Mouse (Mus musculus): ENCODE results near the gene Ubl5. TPM values are rescaled to one million over a fixed set of nuclear protein-coding genes. Genes with fewer than 3 reads are reported as not detected.
A peak's percentile ranks its signal among the peaks of the same experiment; 100 is the strongest.

Ubl5 gene
- 288 and 314 TPM in 2 replicates for polyA plus RNA-seq (2011; ENCODE audit: insufficient read depth, insufficient read length, low read depth, missing spikeins)

DNA sequence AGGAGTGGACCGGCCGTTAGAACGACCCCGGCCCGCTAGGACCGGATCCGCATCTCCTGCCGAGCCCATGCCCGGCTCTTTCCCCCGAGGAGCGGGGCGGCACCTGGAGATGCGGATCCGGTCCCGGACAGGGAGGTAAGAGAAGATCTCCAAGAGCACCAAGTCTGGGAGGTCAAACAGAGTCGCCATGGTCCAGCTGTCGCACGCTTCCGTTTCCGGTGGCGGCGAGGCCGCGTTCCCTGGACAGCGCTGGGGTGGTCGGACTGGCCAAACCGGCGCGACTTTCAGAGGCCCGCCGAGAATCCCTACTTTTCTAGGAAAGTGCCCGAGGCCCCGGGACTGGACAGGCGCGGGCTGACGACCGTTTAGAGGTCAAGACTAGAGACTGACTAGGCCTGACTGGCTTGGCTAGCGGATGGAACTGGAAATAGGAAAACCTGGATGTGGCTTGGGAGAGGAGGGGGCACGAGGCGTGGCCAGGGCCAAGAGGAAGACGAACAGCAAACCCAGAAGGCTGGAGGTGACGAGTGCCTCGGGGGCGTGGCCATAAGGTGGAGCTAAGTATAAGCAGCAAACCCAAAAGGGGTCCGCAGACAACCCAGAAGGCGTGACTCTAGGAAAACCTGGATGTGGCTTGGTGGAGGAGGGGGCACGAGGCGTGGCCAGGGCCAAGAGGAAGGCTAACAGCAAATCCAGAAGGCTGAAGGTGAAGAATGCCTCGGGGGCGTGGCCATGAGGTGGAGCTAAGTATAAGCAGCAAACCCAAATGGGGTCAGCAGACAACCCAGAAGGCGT lies at the start of gene Ubl5:
TSS of gene Ubl5 (plus strand) at position 778 of the 795 bp plus-strand sequence.
- H3K27me3 ChIP-seq (ENCODE audit: control insufficient read depth, insufficient read depth, low read length, poor library complexity, severe bottlenecking) = no peaks in the 10 kb centered on the region
- H3K9me3 ChIP-seq (replicated peaks; ENCODE audit: control insufficient read depth, insufficient read depth, low read length, poor library complexity, severe bottlenecking) = no peaks in the 10 kb centered on the region
- H3K4me3 ChIP-seq (ENCODE audit: low read depth, low read length) = peak within 1 kb of the TSS; percentile 99
- TF ChIP-seq POLR2A (IDR thresholded peaks at IDR 0.05; ENCODE audit: insufficient read depth, low read length) (no peak), EP300 (IDR thresholded peaks at IDR 0.05; ENCODE audit: insufficient read depth, low read depth, low read length) (no peak)
- H3K36me3 ChIP-seq (ENCODE audit: control insufficient read depth, insufficient read depth, low read length, poor library complexity, severe bottlenecking) = peaks cover 7% of the 10 kb centered on the region; the same call in 1 of the 2 replicates
- peak within 1 kb of the TSS; percentile 75 for H3K9ac ChIP-seq (ENCODE audit: low read depth, poor library complexity, severe bottlenecking)
- no peaks in the 10 kb centered on the region for H3K4me1 ChIP-seq (ENCODE audit: control insufficient read depth, insufficient read depth, low read length)
- peak within 1 kb of the TSS; percentile 16 for H3K27ac ChIP-seq (ENCODE audit: insufficient read depth, low read length)

GRCm38 (mm10) chr9:20601270-20601669 lies 41.4 kb upstream of the Ubl5 start:
- no peak for TF ChIP-seq CTCF (IDR thresholded peaks at IDR 0.05; ENCODE audit: low read depth, low read length)
- TF ChIP-seq EP300 (IDR thresholded peaks at IDR 0.05; ENCODE audit: insufficient read depth, low read depth, low read length) = no peak
- no peak for TF ChIP-seq POLR2A (IDR thresholded peaks at IDR 0.05; ENCODE audit: insufficient read depth, low read length)
- H3K36me3 ChIP-seq (ENCODE audit: control insufficient read depth, insufficient read depth, low read length, poor library complexity, severe bottlenecking) = no peaks in the 10 kb centered on the region
- H3K9ac ChIP-seq (ENCODE audit: low read depth, poor library complexity, severe bottlenecking) = no peak overlapping the region
- no peak overlapping the region for H3K27ac ChIP-seq (ENCODE audit: insufficient read depth, low read length)
- H3K27me3 ChIP-seq (ENCODE audit: control insufficient read depth, insufficient read depth, low read length, poor library complexity, severe bottlenecking) = no peaks in the 10 kb centered on the region; the same call in 1 of the 2 replicates
- H3K4me3 ChIP-seq (ENCODE audit: low read depth, low read length) = no peak overlapping the region
- no peaks in the 10 kb centered on the region for H3K9me3 ChIP-seq (replicated peaks; ENCODE audit: control insufficient read depth, insufficient read depth, low read length, poor library complexity, severe bottlenecking)
- no peaks in the 10 kb centered on the region for H3K4me1 ChIP-seq (ENCODE audit: control insufficient read depth, insufficient read depth, low read length)

DNA sequence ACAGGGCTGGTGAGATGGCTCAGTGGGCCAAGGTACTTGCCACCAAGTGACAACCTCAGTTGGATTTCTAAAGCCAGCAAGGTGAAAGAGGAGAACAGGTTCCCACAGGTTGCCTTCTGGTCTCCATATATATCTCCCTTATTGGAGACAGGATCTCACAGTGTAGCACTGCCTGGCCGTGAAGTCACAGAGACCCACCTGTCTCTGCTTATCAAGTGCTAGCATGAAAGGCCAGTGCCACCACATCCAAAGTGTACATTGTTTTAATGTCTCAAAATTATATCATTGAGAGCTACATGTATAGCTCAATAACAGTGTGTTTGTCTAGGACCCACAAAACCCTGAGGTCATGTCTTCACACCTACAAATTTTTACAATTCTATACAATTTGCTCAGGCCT lies 36.4 kb upstream of the Ubl5 start:
- Histone ChIP-seq H3K9ac (ENCODE audit: low read depth, poor library complexity, severe bottlenecking) (peak overlapping the region; percentile 74), H3K27ac (ENCODE audit: insufficient read depth, low read length) (no peak overlapping the region), H3K9me3 (replicated peaks; ENCODE audit: control insufficient read depth, insufficient read depth, low read length, poor library complexity, severe bottlenecking) (no peaks in the 10 kb centered on the region), H3K4me1 (ENCODE audit: control insufficient read depth, insufficient read depth, low read length) (no peaks in the 10 kb centered on the region), H3K36me3 (ENCODE audit: control insufficient read depth, insufficient read depth, low read length, poor library complexity, severe bottlenecking) (no peaks in the 10 kb centered on the region), H3K27me3 (ENCODE audit: control insufficient read depth, insufficient read depth, low read length, poor library complexity, severe bottlenecking) (no peaks in the 10 kb centered on the region), H3K4me3 (ENCODE audit: low read depth, low read length) (no peak overlapping the region)
- no peak for TF ChIP-seq POLR2A (IDR thresholded peaks at IDR 0.05; ENCODE audit: insufficient read depth, low read length)
- no peak for TF ChIP-seq CTCF (IDR thresholded peaks at IDR 0.05; ENCODE audit: low read depth, low read length)
- TF ChIP-seq EP300 (IDR thresholded peaks at IDR 0.05; ENCODE audit: insufficient read depth, low read depth, low read length) = no peak

- Histone ChIP-seq H3K4me1 (ENCODE audit: control insufficient read depth, insufficient read depth, low read length) (no peaks in the 10 kb centered on the region), H3K9ac (ENCODE audit: low read depth, poor library complexity, severe bottlenecking) (peak overlapping the region; percentile 74), H3K27me3 (ENCODE audit: control insufficient read depth, insufficient read depth, low read length, poor library complexity, severe bottlenecking) (no peaks in the 10 kb centered on the region), H3K9me3 (replicated peaks; ENCODE audit: control insufficient read depth, insufficient read depth, low read length, poor library complexity, severe bottlenecking) (no peaks in the 10 kb centered on the region), H3K27ac (ENCODE audit: insufficient read depth, low read length) (peak overlapping the region; percentile 70), H3K36me3 (ENCODE audit: control insufficient read depth, insufficient read depth, low read length, poor library complexity, severe bottlenecking) (no peaks in the 10 kb centered on the region), H3K4me3 (ENCODE audit: low read depth, low read length) (peak overlapping the region; percentile 79)
- peak; percentile 40 for TF ChIP-seq POLR2A (IDR thresholded peaks at IDR 0.05; ENCODE audit: insufficient read depth, low read length)
- no peak for TF ChIP-seq CTCF (IDR thresholded peaks at IDR 0.05; ENCODE audit: low read depth, low read length)
- TF ChIP-seq EP300 (IDR thresholded peaks at IDR 0.05; ENCODE audit: insufficient read depth, low read depth, low read length) = no peak
Observed at GRCm38 (mm10) chr9:20607100-20607974, 35.3 kb upstream of the Ubl5 start.

GRCm38 (mm10) chr9:20609831-20610464 lies 32.7 kb upstream of the Ubl5 start:
- Histone ChIP-seq H3K9ac (ENCODE audit: low read depth, poor library complexity, severe bottlenecking) (no peak overlapping the region), H3K27me3 (ENCODE audit: control insufficient read depth, insufficient read depth, low read length, poor library complexity, severe bottlenecking) (no peaks in the 10 kb centered on the region), H3K9me3 (replicated peaks; ENCODE audit: control insufficient read depth, insufficient read depth, low read length, poor library complexity, severe bottlenecking) (no peaks in the 10 kb centered on the region), H3K36me3 (ENCODE audit: control insufficient read depth, insufficient read depth, low read length, poor library complexity, severe bottlenecking) (no peaks in the 10 kb centered on the region), H3K4me3 (ENCODE audit: low read depth, low read length) (no peak overlapping the region), H3K27ac (ENCODE audit: insufficient read depth, low read length) (no peak overlapping the region), H3K4me1 (ENCODE audit: control insufficient read depth, insufficient read depth, low read length) (no peaks in the 10 kb centered on the region)
- TF ChIP-seq EP300 (IDR thresholded peaks at IDR 0.05; ENCODE audit: insufficient read depth, low read depth, low read length) (no peak), POLR2A (IDR thresholded peaks at IDR 0.05; ENCODE audit: insufficient read depth, low read length) (no peak), CTCF (IDR thresholded peaks at IDR 0.05; ENCODE audit: low read depth, low read length) (no peak)

Measured in ES-Bruce4 (cell line).